Mouse (Mus musculus): ENCODE measurements around the gene Vav3. TPM values are rescaled to one million over a fixed set of nuclear protein-coding genes. Genes with fewer than 3 reads are reported as not detected.

Gene Vav3
- total RNA-seq, 2 experiments from 2014 or later, result 13.0 to 16.5 TPM

GRCm38 (mm10) chr3:109496461-109496860 is 156.0 kb downstream of the Vav3 start:
- DNase-seq (ENCODE audit: low spot score in 2 of 2), result no peak

GRCm38 (mm10) chr3:109497074-109497473 is 156.6 kb downstream of the Vav3 start:
- no peak for DNase-seq (ENCODE audit: low spot score in 2 of 2)

- no peak for DNase-seq (ENCODE audit: low spot score in 2 of 2)
Measured at GRCm38 (mm10) chr3:109499861-109500456, 159.5 kb downstream of the Vav3 start.

- DNase-seq (ENCODE audit: low spot score in 2 of 2), result no peak
Measured at GRCm38 (mm10) chr3:109509784-109510183, 169.3 kb downstream of the Vav3 start.

GRCm38 (mm10) chr3:109511849-109512248 is 171.4 kb downstream of the Vav3 start:
- no peak for DNase-seq (ENCODE audit: low spot score in 2 of 2)

- DNase-seq (ENCODE audit: low spot score in 2 of 2), result no peak
Measured at GRCm38 (mm10) chr3:109515479-109515878, 175.0 kb downstream of the Vav3 start.

GRCm38 (mm10) chr3:109516372-109516771 is 175.9 kb downstream of the Vav3 start:
- no peak for DNase-seq (ENCODE audit: low spot score in 2 of 2)

- DNase-seq (ENCODE audit: low spot score in 2 of 2), result no peak
Measured at GRCm38 (mm10) chr3:109522115-109522514, 181.7 kb downstream of the Vav3 start.

- DNase-seq (ENCODE audit: low spot score in 2 of 2), result no peak
Measured at GRCm38 (mm10) chr3:109525825-109526224, 185.4 kb downstream of the Vav3 start.

- DNase-seq (ENCODE audit: low spot score in 2 of 2), result peak; percentile 58 to 91
Measured at GRCm38 (mm10) chr3:109526246-109526645, 185.8 kb downstream of the Vav3 start.

GRCm38 (mm10) chr3:109526651-109527050 is 186.2 kb downstream of the Vav3 start:
- no peak for DNase-seq (ENCODE audit: low spot score in 2 of 2)

GRCm38 (mm10) chr3:109528688-109529087 is 188.2 kb downstream of the Vav3 start:
- DNase-seq (ENCODE audit: low spot score in 2 of 2), result no peak

GRCm38 (mm10) chr3:109537686-109538085 is 197.2 kb downstream of the Vav3 start:
- no peak for DNase-seq (ENCODE audit: low spot score in 2 of 2)

- DNase-seq (ENCODE audit: low spot score in 2 of 2), result no peak
Measured at GRCm38 (mm10) chr3:109540009-109540408, 199.6 kb downstream of the Vav3 start.

- DNase-seq (ENCODE audit: low spot score in 2 of 2), result no peak
Measured at GRCm38 (mm10) chr3:109544476-109545221, 204.2 kb downstream of the Vav3 start.

GRCm38 (mm10) chr3:109557329-109557728 is 216.9 kb downstream of the Vav3 start:
- no peak for DNase-seq (ENCODE audit: low spot score in 2 of 2)

GRCm38 (mm10) chr3:109561295-109561694 is 220.8 kb downstream of the Vav3 start:
- DNase-seq (ENCODE audit: low spot score in 2 of 2), result no peak

- no peak for DNase-seq (ENCODE audit: low spot score in 2 of 2)
Measured at GRCm38 (mm10) chr3:109561776-109562175, 221.3 kb downstream of the Vav3 start.

- DNase-seq (ENCODE audit: low spot score in 2 of 2), result no peak
Measured at GRCm38 (mm10) chr3:109562268-109562667, 221.8 kb downstream of the Vav3 start.

- DNase-seq (ENCODE audit: low spot score in 2 of 2), result no peak
Measured at GRCm38 (mm10) chr3:109564443-109564842, 224.0 kb downstream of the Vav3 start.

GRCm38 (mm10) chr3:109568542-109569265 is 228.3 kb downstream of the Vav3 start:
- no peak for DNase-seq (ENCODE audit: low spot score in 2 of 2)

GRCm38 (mm10) chr3:109571483-109571882 is 231.0 kb downstream of the Vav3 start:
- DNase-seq (ENCODE audit: low spot score in 2 of 2), result no peak
